Mouse (Mus musculus): ENCODE data around the gene Ngdn. TPM values are rescaled to one million over a fixed set of nuclear protein-coding genes. Genes with fewer than 3 reads are reported as not detected.
"Not testable (repeated sequence)": the region's sequence is repeated elsewhere in the genome, so short reads cannot be mapped to it uniquely, and the experiment has no call there.

The Ngdn gene
- polyA plus RNA-seq, 1 experiment: 22.0 TPM

GRCm38 (mm10) chr14:55032695-55033225 is 17.5 kb downstream of the Ngdn start:
- no peak overlapping the region for H3K27ac ChIP-seq (replicated peaks; ENCODE audit: low read depth, low read length)
- no peaks in the 10 kb centered on the region for H3K4me1 ChIP-seq (ENCODE audit: control insufficient read depth, insufficient read depth, insufficient read length, low read length)
- H3K4me3 ChIP-seq (ENCODE audit: insufficient read depth, low read depth, low read length): no peak overlapping the region; the same call in 1 of the 2 replicates

GRCm38 (mm10) chr14:55043694-55044093 is 28.4 kb downstream of the Ngdn start:
- H3K4me3 ChIP-seq (ENCODE audit: insufficient read depth, low read depth, low read length); H3K27ac ChIP-seq (replicated peaks; ENCODE audit: low read depth, low read length); H3K4me1 ChIP-seq (ENCODE audit: control insufficient read depth, insufficient read depth, insufficient read length, low read length): not testable (repeated sequence)

GRCm38 (mm10) chr14:55047971-55048531 is 32.8 kb downstream of the Ngdn start:
- no peak overlapping the region for H3K27ac ChIP-seq (replicated peaks; ENCODE audit: low read depth, low read length)
- H3K4me1 ChIP-seq (ENCODE audit: control insufficient read depth, insufficient read depth, insufficient read length, low read length): no peaks in the 10 kb centered on the region
- no peak overlapping the region for H3K4me3 ChIP-seq (ENCODE audit: insufficient read depth, low read depth, low read length)

- Histone ChIP-seq H3K4me1 (ENCODE audit: control insufficient read depth, insufficient read depth, insufficient read length, low read length) (no peaks in the 10 kb centered on the region), H3K4me3 (ENCODE audit: insufficient read depth, low read depth, low read length) (no peak overlapping the region)
Measured at GRCm38 (mm10) chr14:55052496-55052895, 37.2 kb downstream of the Ngdn start.

DNA sequence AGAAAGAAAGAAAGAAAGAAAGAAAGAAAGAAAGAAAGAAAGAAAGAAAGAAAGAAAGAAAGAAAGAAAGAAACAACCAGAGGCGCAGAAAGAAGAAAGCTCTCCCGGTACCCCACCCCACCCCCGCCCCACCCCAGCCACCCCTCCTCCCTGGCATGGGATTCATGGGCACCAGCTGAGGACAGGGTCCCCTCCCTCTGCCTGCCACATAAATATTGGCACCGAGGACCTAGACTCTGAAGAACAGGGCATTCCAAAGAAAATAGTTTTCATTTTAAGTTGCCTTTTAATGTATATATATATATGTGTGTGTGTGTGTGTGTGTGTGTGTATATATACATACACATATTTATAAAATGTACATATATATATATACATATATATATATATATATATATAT is 37.8 kb downstream of the Ngdn start:
- Histone ChIP-seq H3K4me1 (ENCODE audit: control insufficient read depth, insufficient read depth, insufficient read length, low read length) (no peaks in the 10 kb centered on the region), H3K27ac (replicated peaks; ENCODE audit: low read depth, low read length) (no peak overlapping the region), H3K4me3 (ENCODE audit: insufficient read depth, low read depth, low read length) (no peak overlapping the region)

More at GRCm38 (mm10) chr14:55052496-55052895, 37.2 kb downstream of the Ngdn start:
- H3K27ac ChIP-seq (replicated peaks; ENCODE audit: low read depth, low read length): no peak overlapping the region

DNA sequence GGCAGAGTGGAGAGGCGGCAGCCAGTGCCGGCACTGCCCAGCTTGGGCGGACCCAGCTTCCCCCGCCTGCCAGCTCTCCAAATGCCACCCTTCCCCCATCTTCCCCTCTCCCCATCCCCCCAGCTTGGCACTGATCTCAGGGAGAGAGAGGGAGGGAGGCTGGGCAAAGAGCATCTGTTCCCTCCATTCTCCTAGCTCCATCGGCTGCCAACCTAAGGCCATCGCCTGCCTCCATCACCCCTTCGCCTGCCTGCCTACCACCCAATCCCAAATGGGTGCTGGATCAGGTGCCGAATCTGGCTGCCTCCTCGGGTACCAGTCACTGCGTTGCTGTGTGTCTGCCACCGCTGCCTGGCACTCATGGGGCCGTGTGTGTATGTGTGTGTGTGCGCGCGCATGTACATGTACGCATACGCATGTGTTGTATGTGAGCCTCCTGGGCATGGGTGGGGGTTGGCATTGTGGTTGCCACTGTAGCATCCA is 38.5 kb downstream of the Ngdn start:
- no peak overlapping the region for H3K4me3 ChIP-seq (ENCODE audit: insufficient read depth, low read depth, low read length)
- H3K27ac ChIP-seq (replicated peaks; ENCODE audit: low read depth, low read length): no peak overlapping the region
- H3K4me1 ChIP-seq (ENCODE audit: control insufficient read depth, insufficient read depth, insufficient read length, low read length): no peaks in the 10 kb centered on the region

- H3K4me3 ChIP-seq (ENCODE audit: insufficient read depth, low read depth, low read length): no peak overlapping the region
- H3K4me1 ChIP-seq (ENCODE audit: control insufficient read depth, insufficient read depth, insufficient read length, low read length): no peaks in the 10 kb centered on the region
- H3K27ac ChIP-seq (replicated peaks; ENCODE audit: low read depth, low read length): no peak overlapping the region
Measured at GRCm38 (mm10) chr14:55054191-55054749, 39.0 kb downstream of the Ngdn start.

DNA sequence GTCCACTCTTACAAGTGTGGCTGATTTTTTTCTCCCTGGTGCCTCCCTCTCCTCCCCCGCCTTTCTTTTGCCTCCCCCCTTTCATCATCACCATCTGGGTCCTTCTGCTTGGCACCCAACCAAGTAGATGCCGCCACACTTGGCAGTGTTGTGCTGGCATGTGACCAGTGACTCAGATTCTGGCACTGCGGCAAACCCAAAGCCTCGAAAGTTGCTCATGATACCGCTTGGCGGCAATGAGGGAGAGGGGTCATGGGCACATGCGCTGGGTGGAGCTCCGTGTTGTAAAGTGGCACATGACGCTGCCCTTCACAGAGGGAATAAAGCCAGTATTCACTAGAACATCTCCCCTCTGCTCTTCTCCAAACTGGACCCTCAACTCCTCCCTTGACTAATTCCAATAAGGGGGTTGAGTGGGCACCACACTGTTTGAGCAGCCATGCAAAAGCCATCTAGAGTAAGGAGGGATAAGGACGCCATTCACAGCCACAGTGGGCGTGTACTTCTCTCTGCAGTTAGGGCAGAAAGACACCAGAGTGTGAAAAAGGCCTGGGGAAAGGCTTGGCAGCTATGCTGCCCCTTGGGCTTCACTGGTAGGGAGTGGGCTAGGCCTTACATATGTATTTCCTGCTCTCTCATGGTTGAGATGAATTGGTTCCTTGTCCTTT is 40.0 kb downstream of the Ngdn start:
- Histone ChIP-seq H3K4me1 (ENCODE audit: control insufficient read depth, insufficient read depth, insufficient read length, low read length) (no peaks in the 10 kb centered on the region), H3K27ac (replicated peaks; ENCODE audit: low read depth, low read length) (no peak overlapping the region), H3K4me3 (ENCODE audit: insufficient read depth, low read depth, low read length) (no peak overlapping the region)

DNA sequence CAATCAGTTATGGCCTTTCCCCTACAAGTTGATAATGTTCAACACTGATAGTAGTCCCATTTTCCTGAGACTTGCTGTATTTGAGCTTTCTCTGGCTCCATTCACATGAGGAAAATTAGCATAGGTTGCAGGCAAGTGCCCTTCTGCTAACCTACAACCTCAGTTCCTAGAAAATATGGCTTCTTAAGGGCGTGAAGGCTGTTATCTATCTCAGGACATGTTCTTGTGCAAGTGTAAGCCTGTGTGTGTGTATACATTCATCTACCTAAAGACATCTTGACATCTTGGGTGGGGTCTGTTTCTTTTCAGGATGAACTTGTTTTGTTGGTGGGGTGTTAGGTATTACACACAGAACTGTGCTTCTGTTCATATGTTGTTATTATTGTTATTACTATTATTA is 43.8 kb downstream of the Ngdn start:
- no peak overlapping the region for H3K27ac ChIP-seq (replicated peaks; ENCODE audit: low read depth, low read length)
- no peak overlapping the region for H3K4me3 ChIP-seq (ENCODE audit: insufficient read depth, low read depth, low read length)
- H3K4me1 ChIP-seq (ENCODE audit: control insufficient read depth, insufficient read depth, insufficient read length, low read length): no peaks in the 10 kb centered on the region

DNA sequence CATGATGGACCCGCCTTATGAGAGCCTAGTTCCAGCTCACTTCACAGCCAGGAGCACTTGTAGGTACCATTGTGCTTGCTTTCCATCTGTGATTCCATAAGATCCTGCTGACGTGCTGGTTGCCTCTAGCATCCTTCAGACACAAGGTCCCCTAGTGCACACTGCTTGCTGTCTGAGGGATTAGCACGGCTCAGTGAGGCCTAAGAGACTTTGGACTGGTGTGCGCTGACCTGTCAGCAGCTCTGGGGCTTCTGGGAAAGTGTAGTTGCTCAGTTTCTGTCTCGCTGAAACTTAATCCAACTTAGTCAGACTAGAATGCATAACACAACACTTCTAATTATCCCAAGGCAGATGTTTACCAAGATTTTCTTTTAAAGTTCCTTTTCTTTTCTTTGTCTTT is 44.7 kb downstream of the Ngdn start:
- no peak overlapping the region for H3K27ac ChIP-seq (replicated peaks; ENCODE audit: low read depth, low read length)
- H3K4me1 ChIP-seq (ENCODE audit: control insufficient read depth, insufficient read depth, insufficient read length, low read length): no peaks in the 10 kb centered on the region
- no peak overlapping the region for H3K4me3 ChIP-seq (ENCODE audit: insufficient read depth, low read depth, low read length)

DNA sequence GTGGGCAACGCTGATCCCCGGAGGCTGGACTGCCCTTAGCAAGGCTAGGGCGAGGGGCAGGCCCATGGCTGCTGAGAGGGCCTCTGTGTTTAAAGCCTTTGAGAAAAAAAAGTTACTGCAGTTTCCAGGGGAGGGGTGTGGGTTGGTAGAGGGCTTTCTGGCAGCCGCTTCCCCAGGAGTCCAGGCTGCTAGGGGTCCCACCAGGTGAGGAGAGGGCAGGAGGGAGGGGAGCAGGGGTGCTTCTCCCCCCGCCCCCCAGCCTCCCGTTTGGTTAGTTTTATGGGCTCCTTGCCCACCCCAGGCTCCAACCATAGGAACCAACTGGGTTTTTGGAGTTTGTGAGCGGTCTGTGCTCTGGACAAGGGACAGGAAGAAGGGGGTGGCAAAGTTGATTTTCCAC is 46.6 kb downstream of the Ngdn start:
- no peaks in the 10 kb centered on the region for H3K4me1 ChIP-seq (ENCODE audit: control insufficient read depth, insufficient read depth, insufficient read length, low read length)
- H3K27ac ChIP-seq (replicated peaks; ENCODE audit: low read depth, low read length): no peak overlapping the region
- H3K4me3 ChIP-seq (ENCODE audit: insufficient read depth, low read depth, low read length): no peak overlapping the region

GRCm38 (mm10) chr14:55062626-55063025 is 47.4 kb downstream of the Ngdn start:
- H3K4me3 ChIP-seq (ENCODE audit: insufficient read depth, low read depth, low read length): no peak overlapping the region
- H3K27ac ChIP-seq (replicated peaks; ENCODE audit: low read depth, low read length): no peak overlapping the region
- H3K4me1 ChIP-seq (ENCODE audit: control insufficient read depth, insufficient read depth, insufficient read length, low read length): no peaks in the 10 kb centered on the region

- no peak overlapping the region for H3K4me3 ChIP-seq (ENCODE audit: insufficient read depth, low read depth, low read length)
- H3K27ac ChIP-seq (replicated peaks; ENCODE audit: low read depth, low read length): no peak overlapping the region
- H3K4me1 ChIP-seq (ENCODE audit: control insufficient read depth, insufficient read depth, insufficient read length, low read length): no peaks in the 10 kb centered on the region
Measured at GRCm38 (mm10) chr14:55063117-55063516, 47.9 kb downstream of the Ngdn start.

DNA sequence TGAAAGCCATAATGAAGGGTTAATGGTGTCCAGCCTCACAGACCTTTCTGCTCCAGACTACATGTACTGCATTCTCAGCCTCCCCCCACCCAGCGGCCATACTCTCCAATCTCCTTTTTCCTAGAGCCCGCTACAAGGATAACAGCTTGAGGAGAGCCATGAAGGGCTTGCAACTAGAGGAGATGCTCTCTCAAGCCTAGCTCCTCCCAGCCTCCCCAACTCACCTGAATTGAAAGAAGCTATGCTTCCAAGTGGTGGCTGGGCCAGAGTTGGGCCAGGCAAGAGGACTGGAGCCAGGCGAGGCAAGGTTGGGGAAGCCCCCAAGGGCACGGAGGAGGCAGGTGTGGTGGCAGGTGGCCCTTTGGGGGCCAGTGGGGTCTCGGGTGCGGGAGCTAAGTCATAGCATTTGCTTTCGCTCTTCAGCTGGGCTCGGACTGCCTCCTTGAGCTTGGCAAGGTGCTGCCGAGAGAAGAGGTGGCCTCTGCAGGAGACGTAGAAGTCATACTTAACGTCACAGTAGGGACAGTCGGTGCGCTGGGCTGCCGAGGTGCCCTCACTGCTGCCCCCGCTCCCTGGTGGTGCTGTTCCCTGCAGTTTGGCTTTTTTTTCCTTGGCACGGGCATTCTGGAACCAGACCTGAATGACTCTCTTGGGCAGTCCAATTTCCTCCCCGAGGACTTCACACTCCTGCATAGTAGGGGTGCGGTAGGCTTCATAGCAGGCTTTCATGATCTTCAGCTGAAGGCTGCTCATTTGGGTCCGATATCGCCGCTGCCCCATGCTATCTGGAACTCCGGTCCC is 48.5 kb downstream of the Ngdn start:
- no peaks in the 10 kb centered on the region for H3K4me1 ChIP-seq (ENCODE audit: control insufficient read depth, insufficient read depth, insufficient read length, low read length)
- H3K4me3 ChIP-seq (ENCODE audit: insufficient read depth, low read depth, low read length): no peak overlapping the region
- H3K27ac ChIP-seq (replicated peaks; ENCODE audit: low read depth, low read length): no peak overlapping the region

Measured in brown adipose tissue, adult 24 weeks (tissue).